Mouse (Mus musculus): Measurements from ENCODE around the gene Ano4.

Ano4 gene

DNA sequence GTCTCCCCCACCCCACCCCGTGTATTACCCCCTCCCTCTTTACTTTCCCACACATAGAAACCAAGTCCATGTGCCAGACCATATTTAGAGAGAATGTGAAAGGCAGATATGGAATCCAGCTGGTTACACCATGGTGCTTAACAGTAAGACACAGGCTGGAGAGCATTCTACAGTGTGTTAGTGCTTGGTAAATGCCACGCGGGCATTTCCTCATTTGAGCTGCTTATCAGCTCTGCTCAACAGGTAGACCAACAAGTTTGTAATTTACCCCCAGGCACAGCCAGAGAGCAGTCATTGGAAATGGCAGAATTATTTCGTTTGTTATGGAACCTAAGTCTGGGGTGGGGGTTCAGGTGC, 394.3 kb downstream of the Ano4 start:
- in situ Hi-C loops (cut with MboI, MseI): no loop called here

DNA sequence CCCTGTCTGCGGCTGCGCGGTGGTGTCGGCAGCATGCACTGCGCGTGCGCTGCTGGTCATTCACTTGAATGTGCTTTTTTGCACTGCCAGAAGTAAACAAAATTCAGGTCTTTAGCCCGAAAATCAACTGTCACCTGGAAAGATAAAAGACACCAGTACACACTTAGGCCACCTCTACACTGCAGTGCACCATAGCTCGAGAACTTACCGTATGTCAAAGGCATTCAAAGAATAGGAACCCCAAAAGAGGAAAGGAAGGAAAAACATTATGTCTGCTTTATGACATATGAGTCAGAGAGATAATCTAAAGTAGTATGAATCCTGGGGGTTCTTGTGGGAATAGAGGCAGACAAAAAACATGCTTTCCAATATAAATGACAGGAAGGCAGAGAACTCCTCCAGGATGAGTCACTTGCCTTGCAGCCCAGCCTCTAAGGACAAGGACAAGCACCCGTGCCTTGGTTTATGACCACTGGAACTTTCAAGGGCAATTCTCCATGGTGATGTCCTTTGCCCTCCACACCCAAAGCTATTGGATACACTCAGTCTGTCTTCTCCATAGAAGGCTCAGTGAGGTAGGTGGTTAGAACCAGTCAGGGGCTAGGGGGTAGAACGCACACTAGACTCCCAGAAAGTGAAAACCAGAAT, 394.8 kb downstream of the Ano4 start:
- in situ Hi-C loops (cut with MboI, MseI): loop anchor here (10.0 kb wide), 1 partner anchor 175 kb away; no protein-coding TSS in a partner anchor

Data from T-helper 1 cell (primary cell).